Mouse (Mus musculus): ENCODE measurements at regions not wholly inside any gene's neighbourhood (a gene's known extent, or its start where the extent isn't known, plus 50 kb on each side); places are given as distances from the start of the nearest gene placed in this dataset.

DNA sequence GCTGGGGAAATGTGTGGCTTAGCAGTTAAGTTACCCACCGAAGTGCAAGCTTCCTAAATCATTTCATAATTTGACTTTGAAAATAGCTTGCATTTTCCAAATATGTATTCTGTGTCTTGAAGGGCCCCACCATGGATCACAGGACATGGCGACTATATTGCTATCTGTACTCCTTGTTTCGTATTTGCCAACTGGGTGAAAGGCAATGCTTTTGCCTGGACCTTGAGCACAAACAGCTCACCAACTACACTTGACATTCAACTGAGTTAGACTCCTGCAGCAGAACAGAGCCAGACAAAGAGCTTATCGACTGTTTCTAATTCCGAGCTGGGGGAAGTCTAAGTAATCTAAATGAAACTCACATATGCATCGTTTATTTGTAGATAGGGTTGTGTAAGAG lies 175.9 kb downstream of the Pax3 start:
- TF ChIP-seq CTCF (IDR thresholded peaks at IDR 0.05; ENCODE audit: extremely low read depth, insufficient read length, insufficient replicate concordance, low read depth, low read length) (no peak), POLR2A (IDR thresholded peaks at IDR 0.05; ENCODE audit: low read depth, low read length) (no peak)
